Mouse (Mus musculus): ENCODE measurements around the gene Slc22a21. TPM values are rescaled to one million over a fixed set of nuclear protein-coding genes. Genes with fewer than 3 reads are reported as not detected.
A peak's percentile ranks its signal among the peaks of the same experiment; 100 is the strongest.
"Not testable (repeated sequence)": the region's sequence is repeated elsewhere in the genome, so short reads cannot be mapped to it uniquely, and the experiment has no call there.

The Slc22a21 gene
- total RNA-seq, 2 experiments from 2014 or later = 7.8 to 9.8 TPM

GRCm38 (mm10) chr11:54002761-54003717 lies 22.9 kb upstream of the Slc22a21 start:
- peak in 1 of 2 experiments; percentile 13 for DNase-seq (ENCODE audit: low spot score in 2 of 2)

GRCm38 (mm10) chr11:54002147-54002760 lies 22.1 kb upstream of the Slc22a21 start:
- peak; percentile 12 to 15 for DNase-seq (ENCODE audit: low spot score in 2 of 2)

DNA sequence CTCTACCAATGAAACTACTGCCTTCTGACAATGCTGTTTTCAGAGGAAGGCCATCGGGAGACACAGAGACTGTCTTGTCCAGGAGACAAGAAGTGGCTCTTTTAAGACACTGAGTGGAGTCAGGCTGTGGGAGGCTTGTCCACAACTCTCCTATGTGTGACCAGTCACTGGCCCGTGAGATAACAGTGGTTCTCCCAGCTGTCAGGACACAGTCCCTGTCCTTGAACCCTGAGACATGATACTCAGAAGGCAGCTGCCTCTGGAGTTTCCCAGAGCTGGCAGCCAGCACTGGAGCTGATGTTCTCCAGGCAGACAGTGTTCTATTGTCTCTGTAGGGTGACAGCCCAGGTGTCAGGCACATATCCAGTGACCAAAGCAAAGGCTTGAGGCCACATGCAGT lies 17.5 kb upstream of the Slc22a21 start:
- no peak for DNase-seq (ENCODE audit: low spot score in 2 of 2)

- no peak for DNase-seq (ENCODE audit: low spot score in 2 of 2)
Observed at GRCm38 (mm10) chr11:53992264-53992663, 12.1 kb upstream of the Slc22a21 start.

DNA sequence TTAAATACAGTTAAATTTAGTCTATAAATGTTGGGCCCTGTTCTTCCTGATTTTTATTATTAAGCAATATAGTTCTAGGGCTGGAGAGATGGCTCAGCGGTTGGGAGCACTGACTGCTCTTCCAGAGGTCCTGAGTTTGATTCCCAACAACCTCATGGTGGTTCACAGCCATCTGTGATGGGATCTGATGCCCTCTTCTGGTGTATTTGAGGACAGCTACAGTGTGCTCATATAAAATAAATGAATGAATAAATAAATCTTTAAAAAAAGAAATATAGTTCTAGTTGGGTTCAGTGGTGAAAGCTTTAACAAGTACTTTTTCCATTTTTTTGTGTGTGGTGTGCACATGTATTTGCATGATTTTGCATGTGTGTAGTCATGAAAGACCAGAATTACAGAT lies 9.1 kb upstream of the Slc22a21 start:
- DNase-seq (ENCODE audit: low spot score in 2 of 2) = no peak

DNA sequence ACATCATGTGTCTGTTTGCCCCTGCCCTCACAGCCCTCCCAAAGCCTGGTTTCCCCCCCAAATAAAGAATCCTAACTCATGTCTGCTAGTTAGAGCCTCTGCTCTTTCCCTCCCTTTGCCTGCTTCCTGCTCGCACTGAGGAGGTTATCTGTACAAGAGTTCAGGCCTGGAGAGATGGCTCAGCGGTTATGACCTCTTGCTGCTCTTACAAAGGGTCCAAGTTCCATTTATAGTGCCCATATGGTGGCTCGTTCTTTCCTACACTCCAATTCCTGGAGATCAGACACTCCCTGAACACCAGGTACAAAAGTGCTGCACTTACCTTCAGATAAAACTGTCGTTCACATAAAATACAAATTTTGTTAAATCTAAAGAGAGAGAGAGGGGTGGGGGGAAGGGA lies 7.9 kb upstream of the Slc22a21 start:
- no peak for DNase-seq (ENCODE audit: low spot score in 2 of 2)

- no peak for DNase-seq (ENCODE audit: low spot score in 2 of 2)
Observed at GRCm38 (mm10) chr11:53981396-53981795, 1.3 kb upstream of the Slc22a21 start.

DNA sequence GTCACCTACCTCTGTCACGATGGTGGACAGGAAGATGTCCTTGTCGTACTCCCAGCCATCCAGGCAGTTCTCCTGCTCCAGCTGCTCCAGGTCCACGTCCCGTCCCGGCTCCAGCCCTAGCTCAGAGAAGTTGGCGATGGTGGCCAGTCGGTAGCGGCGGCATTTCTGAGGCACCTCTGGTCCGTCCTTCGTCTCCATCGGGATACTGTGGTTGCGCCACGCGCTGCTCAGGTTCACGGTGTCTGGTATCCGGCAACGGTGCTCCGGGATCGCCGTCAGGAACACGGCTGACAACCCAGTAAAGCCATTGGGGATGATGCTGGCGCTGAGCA lies 710 bp downstream of the Slc22a21 start:
- DNase-seq (ENCODE audit: low spot score in 2 of 2) = not testable (repeated sequence)

DNA sequence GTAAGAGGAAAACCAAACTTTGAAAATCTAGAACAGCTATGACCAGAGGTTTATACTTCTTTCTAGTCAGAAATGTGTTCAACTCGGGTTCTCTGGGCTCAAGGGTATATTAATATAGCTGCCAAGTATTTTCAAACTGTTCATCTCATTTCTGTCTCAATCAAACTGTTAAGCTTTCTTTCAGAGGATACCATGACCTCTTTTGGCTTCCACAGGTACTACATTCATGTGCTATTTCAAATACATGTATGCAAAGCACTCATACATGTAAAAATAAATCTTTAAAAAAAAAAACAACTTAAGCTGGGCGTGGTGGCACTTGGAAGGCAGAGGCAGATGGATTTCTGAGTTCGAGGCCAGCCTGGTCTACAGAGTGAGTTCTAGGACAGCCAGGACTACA lies 2.5 kb downstream of the Slc22a21 start:
- no peak for DNase-seq (ENCODE audit: low spot score in 2 of 2)

- DNase-seq (ENCODE audit: low spot score in 2 of 2) = no peak
Observed at GRCm38 (mm10) chr11:53975559-53975958, 4.6 kb downstream of the Slc22a21 start.

DNA sequence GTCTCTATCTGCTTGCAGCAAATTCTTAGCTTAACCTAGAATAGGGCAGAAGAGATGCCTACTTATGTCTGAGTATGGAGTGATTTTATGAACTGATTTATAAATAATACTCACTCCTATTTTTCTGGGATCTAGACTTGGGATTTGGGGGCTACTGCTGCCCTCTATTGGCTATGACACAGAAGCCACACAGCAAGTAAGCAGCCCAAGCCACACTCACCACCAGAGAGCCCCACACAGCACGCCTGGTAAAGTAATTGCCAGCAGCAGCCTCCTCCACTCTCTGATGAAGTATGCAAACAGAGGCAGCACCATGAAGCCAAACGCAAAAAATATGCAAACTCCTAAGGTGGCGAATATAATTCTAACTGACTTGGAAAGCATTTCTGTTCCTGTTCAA lies 21.1 kb downstream of the Slc22a21 start:
- DNase-seq (ENCODE audit: low spot score in 2 of 2) = no peak

DNA sequence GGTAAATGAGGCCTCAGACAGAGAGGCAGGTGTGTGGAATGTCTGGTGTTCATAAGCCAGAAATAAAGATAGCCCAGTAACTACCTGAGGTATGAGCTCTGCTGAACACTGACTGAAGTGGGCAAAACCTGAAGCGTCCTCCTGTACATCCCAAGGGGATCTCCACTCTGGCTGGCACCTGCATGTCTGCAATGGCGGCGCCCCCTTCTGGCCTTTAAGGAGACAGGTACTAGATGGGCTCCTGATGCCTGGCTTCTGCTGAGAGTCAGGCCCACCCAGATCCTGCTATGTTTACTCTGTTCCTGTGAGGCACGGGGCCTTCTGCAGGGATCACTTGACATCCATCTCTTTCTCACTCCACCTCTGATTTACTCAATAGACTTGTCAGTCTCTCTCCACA lies 22.0 kb downstream of the Slc22a21 start:
- not testable (repeated sequence) for DNase-seq (ENCODE audit: low spot score in 2 of 2)

GRCm38 (mm10) chr11:53956636-53957035 lies 23.5 kb downstream of the Slc22a21 start:
- no peak for DNase-seq (ENCODE audit: low spot score in 2 of 2)

GRCm38 (mm10) chr11:53954653-53955052 lies 25.5 kb downstream of the Slc22a21 start:
- no peak for DNase-seq (ENCODE audit: low spot score in 2 of 2)

GRCm38 (mm10) chr11:53950133-53950532 lies 30.0 kb downstream of the Slc22a21 start:
- DNase-seq (ENCODE audit: low spot score in 2 of 2) = not testable (repeated sequence)

DNA sequence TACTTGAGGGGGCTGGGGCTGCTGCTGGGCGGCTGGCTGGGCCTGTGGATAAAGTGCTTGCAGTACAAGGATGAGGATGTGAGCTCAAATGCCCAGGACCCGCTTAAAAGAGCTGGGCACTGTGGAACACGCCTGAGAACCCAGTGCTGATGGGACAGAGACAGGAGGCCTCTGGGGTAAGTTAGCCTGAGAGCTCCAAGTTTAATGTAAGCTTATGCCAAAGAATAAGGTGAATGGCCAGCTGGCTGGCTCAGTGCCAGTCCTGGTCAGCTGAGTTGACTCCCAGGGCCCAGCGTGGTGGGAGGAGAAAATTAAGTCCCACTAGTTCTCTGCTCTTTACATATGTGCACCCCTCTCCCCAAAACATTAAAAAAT lies 48.2 kb downstream of the Slc22a21 start:
- not testable (repeated sequence) for DNase-seq (ENCODE audit: low spot score in 2 of 2)

- DNase-seq (ENCODE audit: low spot score in 2 of 2) = peak; percentile 6 to 38
Observed at GRCm38 (mm10) chr11:53931091-53931943, 48.8 kb downstream of the Slc22a21 start.

DNA sequence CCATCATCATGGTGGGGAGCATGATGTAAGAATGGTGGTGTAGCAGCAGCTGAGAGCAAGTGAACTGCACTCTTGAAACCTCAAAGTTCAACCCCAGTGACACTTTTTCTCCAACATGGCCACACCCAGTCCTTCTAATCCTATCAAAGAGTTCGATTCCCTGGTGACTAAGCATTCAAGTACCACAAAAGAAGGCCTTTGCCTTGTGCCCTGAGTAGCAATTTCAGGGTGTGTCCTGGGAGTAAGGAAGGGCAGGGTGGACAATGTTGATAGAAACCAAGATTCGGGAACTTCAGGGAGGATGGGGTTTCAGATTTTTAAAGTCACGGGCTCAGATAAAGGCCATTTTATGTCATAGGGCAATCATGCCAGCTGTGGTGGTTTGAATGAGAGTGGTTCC lies 50.4 kb downstream of the Slc22a21 start:
- DNase-seq (ENCODE audit: low spot score in 2 of 2) = no peak

GRCm38 (mm10) chr11:53928585-53928984 lies 51.5 kb downstream of the Slc22a21 start:
- DNase-seq (ENCODE audit: low spot score in 2 of 2) = no peak

- no peak for DNase-seq (ENCODE audit: low spot score in 2 of 2)
Observed at GRCm38 (mm10) chr11:53926303-53926702, 53.8 kb downstream of the Slc22a21 start.

- DNase-seq (ENCODE audit: low spot score in 2 of 2) = no peak
Observed at GRCm38 (mm10) chr11:53918851-53919250, 61.3 kb downstream of the Slc22a21 start.

DNA sequence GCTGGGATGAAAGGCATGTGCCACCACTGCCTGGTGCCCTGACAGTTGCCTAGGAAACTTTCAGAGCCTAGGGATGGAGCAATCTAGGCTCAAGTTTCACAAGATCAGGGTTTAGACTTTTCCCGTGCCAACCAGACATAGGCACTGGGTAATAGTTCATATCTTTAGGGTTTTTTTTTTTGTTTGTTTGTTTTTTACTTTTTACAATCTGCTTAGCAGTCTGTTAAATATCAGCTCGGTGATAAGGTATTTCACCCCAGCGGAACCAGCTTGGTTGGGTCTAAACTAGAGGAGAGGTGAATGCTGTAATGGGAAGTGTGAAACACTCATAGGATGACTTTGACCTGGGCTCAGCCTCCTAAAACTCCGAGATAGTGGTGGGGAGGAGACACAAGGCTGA lies 69.1 kb downstream of the Slc22a21 start:
- no peak for DNase-seq (ENCODE audit: low spot score in 2 of 2)
